Mouse (Mus musculus): Measurements from ENCODE around the gene Ndufb5. TPM values are rescaled to one million over a fixed set of nuclear protein-coding genes. Genes with fewer than 3 reads are reported as not detected.
A peak's percentile ranks its signal among the peaks of the same experiment; 100 is the strongest.
"Not testable (repeated sequence)": the region's sequence is repeated elsewhere in the genome, so short reads cannot be mapped to it uniquely, and the experiment has no call there.

Ndufb5 gene
- total and polyA plus RNA-seq, 3 experiments = 793 to 933 (median 925) TPM

DNA sequence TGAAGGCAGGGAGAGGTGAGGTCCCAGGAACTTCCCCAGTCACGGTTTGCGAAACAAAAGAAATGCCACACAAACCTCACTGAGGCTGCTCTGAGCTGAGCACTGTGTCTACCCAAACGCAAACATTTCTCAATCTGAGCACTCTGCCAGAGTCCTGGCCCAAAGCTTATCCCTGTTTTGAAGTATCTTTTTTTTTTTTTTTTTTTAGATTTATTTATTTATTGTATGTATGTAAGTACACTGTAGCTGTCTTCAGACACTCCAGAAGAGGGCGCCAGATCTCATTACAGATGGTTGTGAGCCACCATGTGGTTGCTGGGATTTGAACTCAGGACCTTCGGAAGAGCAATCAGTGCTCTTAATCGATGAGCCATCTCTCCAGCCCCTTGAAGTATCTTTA lies 32.8 kb upstream of the Ndufb5 start:
- not testable (repeated sequence) for H3K9ac ChIP-seq (ENCODE audit: low read depth, low read length); H3K4me3 ChIP-seq; DNase-seq; H3K27me3 ChIP-seq (ENCODE audit: control insufficient read depth, insufficient read depth, low read length); H3K4me1 ChIP-seq (ENCODE audit: control insufficient read depth, insufficient read depth, low read length); H3K27ac ChIP-seq; H3K79me2 ChIP-seq (replicated peaks; ENCODE audit: control insufficient read depth, insufficient read depth, low read length); H3K36me3 ChIP-seq (ENCODE audit: control insufficient read depth, insufficient read depth, low read length)
- WGBS = 87% methylated on average over 6 of the region's 6 CpGs
- intact Hi-C loops (cut with DNase I) = loop anchor here (10.0 kb wide), 1 partner anchor 309 kb away; the partner anchor contains the start of gene Pik3ca
- peak; percentile 29 for TF ChIP-seq CTCF (IDR thresholded peaks at IDR 0.05)

DNA sequence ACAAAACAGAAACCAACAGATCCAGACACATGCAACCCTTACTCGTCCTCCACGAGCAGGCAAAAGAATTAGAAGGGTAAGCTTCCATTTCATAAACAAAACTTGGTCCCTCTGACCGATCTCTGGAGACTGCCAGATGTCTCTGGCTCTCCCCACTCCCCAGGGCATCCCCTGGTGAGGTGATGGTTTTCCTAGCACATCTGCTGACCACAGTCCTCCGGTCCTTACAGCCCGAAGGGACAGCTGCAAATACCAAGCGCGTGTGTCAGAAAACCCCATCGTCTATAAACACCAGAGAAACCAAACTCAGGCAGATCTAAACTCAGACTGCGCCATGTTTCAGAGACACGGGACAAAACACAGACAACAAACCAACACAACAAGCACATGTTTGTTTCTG lies 32.2 kb upstream of the Ndufb5 start:
- H3K4me3 ChIP-seq; H3K4me1 ChIP-seq (ENCODE audit: control insufficient read depth, insufficient read depth, low read length); H3K9ac ChIP-seq (ENCODE audit: low read depth, low read length); H3K27me3 ChIP-seq (ENCODE audit: control insufficient read depth, insufficient read depth, low read length); H3K79me2 ChIP-seq (replicated peaks; ENCODE audit: control insufficient read depth, insufficient read depth, low read length); H3K36me3 ChIP-seq (ENCODE audit: control insufficient read depth, insufficient read depth, low read length); DNase-seq; H3K27ac ChIP-seq: not testable (repeated sequence)
- 86% methylated on average over 10 of the region's 10 CpGs for WGBS
- intact Hi-C loops (cut with DNase I) = loop anchor here (10.0 kb wide), 1 partner anchor 310 kb away; the partner anchor contains the start of gene Pik3ca

DNA sequence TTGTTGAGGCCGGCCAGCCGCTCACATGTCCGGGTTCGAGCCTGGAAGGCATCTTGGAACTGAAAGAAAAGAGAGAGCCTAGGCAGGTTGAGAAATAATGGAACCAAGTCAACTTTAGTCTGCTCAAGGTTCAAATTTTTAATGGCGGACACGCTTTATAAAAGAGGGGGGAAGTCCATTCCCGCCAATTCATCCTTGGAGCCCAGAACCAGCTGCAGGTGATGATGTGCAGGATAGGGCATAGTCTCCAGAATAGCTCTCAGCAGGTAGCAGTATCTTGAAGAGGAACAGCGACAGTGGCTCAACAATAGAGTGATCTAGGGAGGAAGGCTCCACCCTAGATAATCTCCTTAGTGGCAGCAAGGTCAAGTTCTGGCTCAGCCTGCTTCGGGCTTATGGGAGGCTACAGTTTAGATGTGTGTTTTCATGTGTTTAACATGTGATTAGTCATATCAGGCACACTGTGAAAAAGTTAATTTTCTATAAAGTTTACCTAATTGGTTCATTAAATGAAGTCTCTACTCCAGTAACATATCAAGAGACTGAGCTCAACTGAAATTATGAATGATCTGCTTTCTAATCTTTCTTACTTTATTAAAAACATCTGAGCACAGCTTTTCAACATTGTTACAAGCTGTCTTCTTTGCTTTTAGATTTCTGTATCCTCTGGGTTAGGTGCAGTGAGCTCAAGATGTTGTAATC lies 31.0 kb upstream of the Ndufb5 start, which contains the start of gene Actl6a:
TSS of gene Actl6a (plus strand) at position 652 of the 702 bp plus-strand sequence.
- H3K36me3 ChIP-seq (ENCODE audit: control insufficient read depth, insufficient read depth, low read length); H3K27ac ChIP-seq; H3K4me3 ChIP-seq; H3K27me3 ChIP-seq (ENCODE audit: control insufficient read depth, insufficient read depth, low read length); H3K79me2 ChIP-seq (replicated peaks; ENCODE audit: control insufficient read depth, insufficient read depth, low read length); H3K4me1 ChIP-seq (ENCODE audit: control insufficient read depth, insufficient read depth, low read length); H3K9ac ChIP-seq (ENCODE audit: low read depth, low read length); DNase-seq: not testable (repeated sequence)
- WGBS = 73% methylated on average over 9 of the region's 9 CpGs
- intact Hi-C loops (cut with DNase I) = loop anchor here (10.0 kb wide), 1 partner anchor 311 kb away; the partner anchor contains the start of gene Pik3ca

DNA sequence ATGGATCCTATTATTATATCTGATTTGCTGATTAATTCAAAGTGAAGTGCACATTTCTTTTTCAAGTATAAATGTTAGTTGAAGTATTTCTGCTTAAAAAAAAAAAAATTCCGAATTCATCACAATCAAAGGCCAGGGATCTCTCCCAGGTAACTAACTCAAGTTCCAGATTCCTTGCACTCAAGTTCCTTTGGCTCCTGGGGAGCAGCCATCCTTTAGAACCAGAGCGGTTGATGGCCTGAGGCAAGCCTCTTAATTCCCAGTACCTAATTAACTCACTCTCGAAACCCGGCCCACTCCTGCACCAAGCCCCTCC lies 28.8 kb upstream of the Ndufb5 start:
- Histone ChIP-seq H3K4me1 (ENCODE audit: control insufficient read depth, insufficient read depth, low read length) (no peaks in the 10 kb centered on the region), H3K79me2 (replicated peaks; ENCODE audit: control insufficient read depth, insufficient read depth, low read length) (no peaks in the 10 kb centered on the region), H3K36me3 (ENCODE audit: control insufficient read depth, insufficient read depth, low read length) (no peaks in the 10 kb centered on the region), H3K27me3 (ENCODE audit: control insufficient read depth, insufficient read depth, low read length) (no peaks in the 10 kb centered on the region), H3K4me3 (peak overlapping the region; percentile 59), H3K27ac (0 out of 2 replicates have a peak overlapping the region, but pooled peaks have one; percentile 36), H3K9ac (ENCODE audit: low read depth, low read length) (no peak overlapping the region)
- no peak for DNase-seq
- no peak for TF ChIP-seq POLR2A (IDR thresholded peaks at IDR 0.05; ENCODE audit: insufficient read depth, low read depth, low read length)
- TF ChIP-seq EP300 (IDR thresholded peaks at IDR 0.05; ENCODE audit: insufficient read depth, low read depth, low read length) = no peak
- no peak for TF ChIP-seq CTCF (IDR thresholded peaks at IDR 0.05)
- 5% methylated on average over 4 of the region's 4 CpGs for WGBS
- intact Hi-C loops (cut with DNase I) = loop anchor here (1.0 to 10.0 kb wide), 2 partner anchors 28 to 313 kb away; partner anchors contain the start of genes Ndufb5 and Pik3ca

DNA sequence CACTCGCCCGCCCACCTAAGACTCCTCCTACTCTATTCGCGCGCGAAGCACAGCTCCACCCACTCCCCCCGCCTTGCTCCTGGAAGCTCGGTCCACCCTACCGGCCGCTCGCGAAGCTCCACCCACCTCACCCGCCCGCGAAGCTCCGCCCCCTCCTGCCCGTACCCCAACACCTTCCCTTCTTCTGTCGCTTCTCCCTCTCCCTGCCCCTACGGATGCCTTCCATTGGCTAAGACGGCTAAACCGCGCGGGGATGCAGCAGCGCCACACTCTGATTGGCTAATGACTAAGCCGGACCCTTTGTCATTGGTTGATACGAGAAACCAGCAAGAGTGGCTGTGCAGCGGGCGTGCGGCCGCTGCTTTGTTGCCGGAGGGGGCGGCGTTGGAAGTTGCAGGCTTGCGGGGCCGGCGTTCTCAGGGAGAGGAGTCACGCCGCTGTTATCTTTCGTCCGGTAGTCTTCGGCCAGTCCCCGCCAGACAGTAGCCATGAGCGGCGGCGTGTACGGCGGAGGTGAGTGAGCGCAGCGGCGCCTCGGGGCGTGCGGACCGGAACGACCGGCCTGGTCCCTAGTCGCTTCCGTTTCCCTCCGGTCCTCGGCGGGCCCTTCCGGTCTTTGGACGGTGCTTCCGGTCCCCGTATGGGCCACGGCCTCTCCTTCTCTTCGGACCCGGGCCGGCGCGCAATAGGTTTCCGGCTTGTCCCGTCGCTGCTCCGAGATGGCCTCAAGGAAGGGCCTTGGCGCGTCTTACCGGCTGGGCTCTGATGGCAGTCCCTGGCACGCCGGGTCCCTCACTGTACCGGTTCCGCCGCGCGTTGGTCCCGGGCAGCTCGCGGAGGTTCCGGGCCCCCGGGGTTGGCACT lies 28.2 kb upstream of the Ndufb5 start:
- TF ChIP-seq CTCF (IDR thresholded peaks at IDR 0.05) (peak; percentile 41), EP300 (IDR thresholded peaks at IDR 0.05; ENCODE audit: insufficient read depth, low read depth, low read length) (no peak), POLR2A (IDR thresholded peaks at IDR 0.05; ENCODE audit: insufficient read depth, low read depth, low read length) (peak; percentile 17)
- WGBS = under 1% methylated on average over 90 of the region's 90 CpGs
- Histone ChIP-seq H3K27ac (peak overlapping the region; percentile 84), H3K9ac (ENCODE audit: low read depth, low read length) (peak overlapping the region; percentile 86), H3K4me3 (peak overlapping the region; percentile 59), H3K79me2 (replicated peaks; ENCODE audit: control insufficient read depth, insufficient read depth, low read length) (no peaks in the 10 kb centered on the region), H3K4me1 (ENCODE audit: control insufficient read depth, insufficient read depth, low read length) (no peaks in the 10 kb centered on the region), H3K36me3 (ENCODE audit: control insufficient read depth, insufficient read depth, low read length) (no peaks in the 10 kb centered on the region), H3K27me3 (ENCODE audit: control insufficient read depth, insufficient read depth, low read length) (no peaks in the 10 kb centered on the region)
- DNase-seq = peak; percentile 97
- intact Hi-C loops (cut with DNase I) = loop anchor here (1.0 to 10.0 kb wide), 2 partner anchors 28 to 314 kb away; partner anchors contain the start of genes Ndufb5 and Pik3ca

DNA sequence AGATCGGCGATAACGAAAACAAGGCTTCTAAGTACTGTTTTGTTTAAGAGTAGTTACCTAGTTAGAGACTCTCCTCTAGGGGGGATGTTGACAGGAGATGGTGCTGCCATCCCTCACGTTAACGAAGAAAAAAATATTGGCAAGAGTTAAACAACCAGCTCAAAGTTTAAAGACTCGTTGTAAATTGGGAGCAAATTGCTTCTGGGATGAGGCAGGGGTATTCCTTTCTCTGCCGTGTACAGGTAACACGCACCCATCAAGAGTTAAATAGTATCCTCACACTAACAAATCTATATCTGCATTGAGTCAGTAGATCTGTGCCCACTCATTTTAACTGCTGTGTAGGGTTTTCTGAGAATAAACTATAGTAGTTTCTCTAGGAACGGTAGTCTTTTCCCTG lies 27.4 kb upstream of the Ndufb5 start:
- H3K4me3 ChIP-seq = peak overlapping the region; percentile 59
- H3K27me3 ChIP-seq (ENCODE audit: control insufficient read depth, insufficient read depth, low read length) = no peaks in the 10 kb centered on the region
- no peak for TF ChIP-seq EP300 (IDR thresholded peaks at IDR 0.05; ENCODE audit: insufficient read depth, low read depth, low read length)
- TF ChIP-seq CTCF (IDR thresholded peaks at IDR 0.05) = no peak
- TF ChIP-seq POLR2A (IDR thresholded peaks at IDR 0.05; ENCODE audit: insufficient read depth, low read depth, low read length) = no peak
- peak overlapping the region; percentile 86 for H3K9ac ChIP-seq (ENCODE audit: low read depth, low read length)
- peak overlapping the region; percentile 84 for H3K27ac ChIP-seq
- no peaks in the 10 kb centered on the region for H3K4me1 ChIP-seq (ENCODE audit: control insufficient read depth, insufficient read depth, low read length)
- 5% methylated on average over 9 of the region's 9 CpGs for WGBS
- intact Hi-C loops (cut with DNase I) = loop anchor here (10.0 kb wide), 1 partner anchor 315 kb away; the partner anchor contains the start of gene Pik3ca
- no peaks in the 10 kb centered on the region for H3K79me2 ChIP-seq (replicated peaks; ENCODE audit: control insufficient read depth, insufficient read depth, low read length)
- DNase-seq = no peak
- no peaks in the 10 kb centered on the region for H3K36me3 ChIP-seq (ENCODE audit: control insufficient read depth, insufficient read depth, low read length)
